Mouse (Mus musculus) ovary, postnatal 36 days (tissue): Measurements from ENCODE around the gene Amer3.
"Not testable (repeated sequence)": the region's sequence is repeated elsewhere in the genome, so short reads cannot be mapped to it uniquely, and the experiment has no call there.

Experiments
- DNase-seq: peaks from one replicate; pipeline ENCODE4 v3.0.0; 2022; ENCODE audit warnings: low spot score, mixed read lengths

Amer3 gene

GRCm38 (mm10) chr1:34601323-34602047, 22.0 kb downstream of the Amer3 start:
- DNase-seq = no peak

GRCm38 (mm10) chr1:34602363-34602762, 22.9 kb downstream of the Amer3 start:
- DNase-seq = peak; percentile 60

GRCm38 (mm10) chr1:34613801-34614200, 34.3 kb downstream of the Amer3 start:
- no peak for DNase-seq

- not testable (repeated sequence) for DNase-seq
Observed at GRCm38 (mm10) chr1:34620116-34620515, 40.7 kb downstream of the Amer3 start.

GRCm38 (mm10) chr1:34620761-34621160, 41.3 kb downstream of the Amer3 start:
- not testable (repeated sequence) for DNase-seq

- DNase-seq = no peak
Observed at GRCm38 (mm10) chr1:34635711-34636110, 56.3 kb downstream of the Amer3 start.
